Mouse (Mus musculus) macrophage (primary cell): ENCODE data around the gene 4930518I15Rik. TPM values are rescaled to one million over a fixed set of nuclear protein-coding genes. Genes with fewer than 3 reads are reported as not detected.
"Not testable (repeated sequence)": the region's sequence is repeated elsewhere in the genome, so short reads cannot be mapped to it uniquely, and the experiment has no call there.

Source experiments
- H3K27ac ChIP-seq: fragments of 350-480 bp; formaldehyde crosslinking; 2 replicates; pipeline ENCODE4 v1.9.0; 2021
- H3K36me3 ChIP-seq: fragments of 350-480 bp; formaldehyde crosslinking; 2 replicates; pipeline ENCODE4 v1.9.0; 2021; ENCODE audit errors: inconsistent target
- H3K4me3 ChIP-seq: fragments of 350-480 bp; formaldehyde crosslinking; 2 replicates; pipeline ENCODE4 v1.9.0; 2021; ENCODE audit errors: inconsistent target
- H3K79me2 ChIP-seq: fragments of 350-480 bp; formaldehyde crosslinking; 2 replicates; pipeline ENCODE4 v1.9.0; 2021; ENCODE audit errors: inconsistent target
- WGBS: methylation state at CpG from one replicate; pipeline ENCODE4 v1.1.7; 2026; ENCODE audit warnings: inconsistent platforms; ENCODE audit not compliant: missing documents; 5-methylcytosine and 5-hydroxymethylcytosine counted together
- polyA plus RNA-seq: library from polyadenylated mRNA; stranded (reverse); fragments of 250-400 nt; gene quantifications from 3 replicates; pipeline ENCODE4 v1.2.4, GENCODE M21; 2018; ENCODE audit warnings: inconsistent platforms
- total RNA-seq, 78 experiments: library from RNA; depleted of rRNA; stranded (reverse); fragments of 250-400 nt; gene quantifications; 1 replicate in 9 of 78; 2 replicates in 24 of 78; 3 replicates in 43 of 78; 4 replicates in 2 of 78; pipeline ENCODE4 v1.2.4; 2018; ENCODE audit warnings: inconsistent platforms in 56 of 78

4930518I15Rik gene
- 10 to 100 TPM in 19 of 26 experiments, 1 to 10 TPM in 6, under 1 TPM in 1; 0.94 to 55.6 (median 22.8) TPM for total RNA-seq (2018; cell fraction: chromatin; rRNA removed)
- 1 to 10 TPM in 5 of 26 experiments, under 1 TPM in 14, not detected in 7; 0.09 to 3.2 (median 0.66) TPM for total RNA-seq (2018; cell fraction: cytosol; rRNA removed)
- total RNA-seq (2018; cell fraction: nucleus; rRNA removed), result 10 to 100 TPM in 18 of 26 experiments, 1 to 10 TPM in 8; 1.6 to 43.0 (median 14.4) TPM
- 0.72 to 2.6 TPM (median 0.75 TPM) in 3 replicates for polyA plus RNA-seq

DNA sequence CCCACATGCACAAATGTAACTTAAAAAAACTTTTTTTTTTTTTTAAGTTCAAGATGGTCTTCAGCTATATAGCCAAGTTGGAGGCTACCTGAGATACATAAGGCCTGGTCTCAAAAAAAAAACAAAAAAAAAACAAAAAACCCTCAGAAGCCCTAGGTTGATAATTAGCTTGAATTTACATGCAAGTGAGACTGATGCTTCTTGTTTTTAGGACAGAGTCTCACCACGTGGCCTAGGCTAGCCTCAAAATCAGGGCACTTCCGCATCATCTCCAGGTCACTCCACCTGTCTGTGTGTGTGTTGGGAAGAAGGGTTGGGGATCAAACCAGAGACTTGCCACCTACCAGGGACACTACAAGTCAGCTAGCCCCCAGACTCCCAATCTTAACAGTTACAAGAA is at the start of gene 4930518I15Rik:
TSS of gene 4930518I15Rik (minus strand) at position 112 of the 400 bp plus-strand sequence.
- Histone ChIP-seq H3K79me2 (peaks cover 57% of the 10 kb centered on the region), H3K36me3 (0 out of 2 replicates have a peak, but pooled peaks cover 6% of the 10 kb centered on the region), H3K27ac (peak within 1 kb of the TSS; percentile 76), H3K4me3 (peak within 1 kb of the TSS; percentile 15; the same call in 1 of the 2 replicates)
- WGBS, result 68% methylated on average over 2 of the region's 2 CpGs

DNA sequence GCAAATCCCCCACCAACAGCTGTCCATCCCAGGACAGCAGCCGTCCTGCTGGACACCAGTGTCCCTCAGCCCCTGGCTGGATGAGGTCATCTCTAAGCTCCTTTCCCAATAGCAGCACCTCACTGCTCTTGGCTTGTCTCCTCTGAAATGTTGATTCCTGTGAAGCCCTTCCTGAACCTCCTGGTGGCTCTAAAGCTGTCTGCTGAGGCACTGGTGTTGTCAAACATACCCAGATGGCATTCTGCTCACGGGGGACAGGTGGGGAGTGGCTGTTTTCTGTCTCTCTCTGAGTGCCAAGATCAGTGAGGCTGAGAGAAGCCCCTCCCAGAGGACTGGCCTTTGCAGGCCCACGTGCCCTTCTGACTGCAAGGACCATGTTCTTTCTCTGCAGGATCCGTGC is 48.2 kb upstream of the 4930518I15Rik start:
- not testable (repeated sequence) for H3K27ac ChIP-seq, H3K36me3 ChIP-seq, H3K4me3 ChIP-seq, H3K79me2 ChIP-seq
- WGBS, result 74% methylated on average over 3 of the region's 4 CpGs

DNA sequence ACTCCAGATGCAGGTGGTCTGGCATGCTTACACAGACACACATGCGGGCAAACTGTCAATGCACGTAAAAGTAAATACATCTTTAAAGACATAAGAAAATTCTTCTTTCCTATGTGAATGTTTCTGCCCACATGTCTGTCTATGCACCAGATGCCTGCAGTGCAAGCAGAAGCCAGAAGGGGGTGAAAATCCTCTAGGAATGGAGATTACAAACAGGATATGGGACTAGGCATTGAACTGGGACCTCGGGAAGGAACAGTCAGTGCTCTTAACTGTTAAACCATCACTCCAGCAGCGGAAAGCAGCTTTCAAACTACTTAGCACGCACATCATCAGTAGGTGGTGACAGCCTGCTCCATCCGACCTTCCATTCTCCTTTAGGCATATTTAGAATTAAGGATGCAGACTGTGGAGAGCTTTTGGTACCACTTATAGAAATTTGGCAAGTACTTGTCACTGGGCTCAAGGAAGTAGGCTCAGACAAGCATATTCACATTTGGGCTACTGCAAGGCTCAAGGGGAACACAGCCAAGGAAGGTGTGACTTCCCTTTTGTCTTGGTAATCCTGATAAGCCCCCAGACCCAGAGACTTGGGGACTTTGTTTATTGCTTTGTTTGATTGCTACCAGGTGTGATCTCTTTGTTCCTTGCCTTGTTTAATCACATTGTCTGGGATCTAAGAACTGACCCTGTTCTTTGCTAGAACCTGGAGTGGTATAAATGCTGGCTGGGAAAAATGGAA is 47.4 kb upstream of the 4930518I15Rik start:
- no peak overlapping the region for H3K4me3 ChIP-seq
- 77% methylated on average over 6 of the region's 6 CpGs for WGBS

DNA sequence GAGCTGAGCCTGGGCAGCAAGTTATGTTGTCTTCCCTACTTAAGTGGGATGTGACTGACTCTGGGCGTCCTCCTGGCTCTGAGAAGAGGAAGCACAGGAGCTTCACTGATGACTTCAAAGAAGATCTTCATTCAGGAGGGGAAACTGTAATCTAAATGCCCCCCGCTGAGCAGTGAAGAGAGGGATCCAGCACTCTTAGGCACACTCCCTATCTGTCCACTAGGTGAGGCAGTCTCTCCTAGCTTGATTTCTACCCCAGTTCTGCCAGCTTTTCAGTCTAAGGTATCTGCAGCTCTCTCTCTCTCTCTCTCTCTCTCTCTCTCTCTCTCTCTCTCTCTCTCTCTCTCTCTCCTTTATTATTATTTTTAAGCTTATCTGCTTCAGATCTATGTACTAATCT is 45.6 kb upstream of the 4930518I15Rik start:
- H3K27ac ChIP-seq, result no peak overlapping the region
- H3K4me3 ChIP-seq, result no peak overlapping the region
- WGBS, result 54% methylated on average over 2 of the region's 2 CpGs
- H3K36me3 ChIP-seq, result no peaks in the 10 kb centered on the region
- no peaks in the 10 kb centered on the region for H3K79me2 ChIP-seq

More for the DNA sequence above, 47.4 kb upstream of the 4930518I15Rik start:
- Histone ChIP-seq H3K79me2 (no peaks in the 10 kb centered on the region), H3K27ac (no peak overlapping the region), H3K36me3 (no peaks in the 10 kb centered on the region)

DNA sequence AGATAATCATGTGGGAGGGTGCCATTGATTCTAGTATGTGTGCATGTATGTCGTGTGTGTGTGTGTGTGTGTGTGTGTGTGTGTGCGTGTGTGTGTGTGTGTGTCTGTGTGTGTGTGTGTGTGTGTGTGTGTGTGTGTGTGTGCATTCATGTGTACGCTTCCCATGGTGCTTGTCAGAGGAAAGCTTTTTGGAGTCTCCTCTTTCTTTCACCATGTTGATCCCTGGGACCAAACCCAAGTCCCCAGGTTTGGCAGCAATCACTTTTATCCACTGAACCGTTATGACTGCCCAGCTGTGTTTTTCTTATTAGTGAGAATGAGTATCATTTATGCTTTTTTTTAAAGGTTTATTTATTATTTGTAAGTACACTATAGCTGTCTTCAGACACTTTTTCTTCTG is 44.7 kb upstream of the 4930518I15Rik start:
- not testable (repeated sequence) for H3K79me2 ChIP-seq, H3K36me3 ChIP-seq, H3K27ac ChIP-seq, H3K4me3 ChIP-seq
- WGBS, result 80% methylated on average over 1 of the region's 4 CpGs

DNA sequence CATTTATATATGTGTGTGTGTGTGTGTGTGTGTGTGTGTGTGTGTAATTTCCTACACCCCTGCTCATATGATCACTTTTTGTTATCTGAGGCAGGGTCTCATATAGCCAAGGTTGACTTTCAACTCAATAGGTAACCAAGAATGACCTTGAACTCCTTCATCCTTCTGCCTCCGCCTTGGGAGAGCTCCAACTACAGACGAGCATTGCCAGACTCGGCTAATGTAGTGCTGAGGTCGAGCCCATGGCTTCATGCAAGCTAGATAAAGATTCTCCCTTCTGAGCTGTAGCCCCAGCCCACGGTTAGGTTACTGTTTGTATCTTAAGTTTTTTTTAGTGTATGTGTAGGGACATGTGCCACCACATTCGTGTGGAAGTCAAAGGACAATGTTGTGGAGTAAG is 44.1 kb upstream of the 4930518I15Rik start:
- 90% methylated on average over 6 of the region's 6 CpGs for WGBS
- H3K79me2 ChIP-seq, result no peaks in the 10 kb centered on the region
- no peaks in the 10 kb centered on the region for H3K36me3 ChIP-seq
- H3K4me3 ChIP-seq, result no peak overlapping the region
- H3K27ac ChIP-seq, result no peak overlapping the region

DNA sequence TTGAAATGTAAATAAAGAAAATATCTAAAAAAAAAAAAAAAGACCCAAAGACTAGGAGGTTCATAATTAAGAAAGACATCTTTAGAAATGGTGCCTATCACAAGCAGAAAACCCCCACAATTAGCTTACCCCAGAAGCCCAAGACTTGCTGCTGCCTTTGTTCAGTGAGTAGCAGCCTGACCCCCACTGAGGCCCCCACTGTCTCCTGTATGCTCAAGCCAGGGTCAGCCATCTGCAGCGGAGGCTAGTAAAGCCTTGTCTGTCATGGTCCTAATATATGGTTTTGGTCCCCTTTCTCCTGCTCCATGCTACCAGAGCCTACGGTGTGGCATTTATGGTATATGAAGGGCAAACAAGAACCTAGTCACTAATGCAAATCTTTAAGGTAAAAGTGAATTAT is 43.6 kb upstream of the 4930518I15Rik start:
- Histone ChIP-seq H3K36me3 (no peaks in the 10 kb centered on the region), H3K79me2 (no peaks in the 10 kb centered on the region), H3K27ac (no peak overlapping the region), H3K4me3 (no peak overlapping the region)
- 96% methylated on average over 2 of the region's 2 CpGs for WGBS

DNA sequence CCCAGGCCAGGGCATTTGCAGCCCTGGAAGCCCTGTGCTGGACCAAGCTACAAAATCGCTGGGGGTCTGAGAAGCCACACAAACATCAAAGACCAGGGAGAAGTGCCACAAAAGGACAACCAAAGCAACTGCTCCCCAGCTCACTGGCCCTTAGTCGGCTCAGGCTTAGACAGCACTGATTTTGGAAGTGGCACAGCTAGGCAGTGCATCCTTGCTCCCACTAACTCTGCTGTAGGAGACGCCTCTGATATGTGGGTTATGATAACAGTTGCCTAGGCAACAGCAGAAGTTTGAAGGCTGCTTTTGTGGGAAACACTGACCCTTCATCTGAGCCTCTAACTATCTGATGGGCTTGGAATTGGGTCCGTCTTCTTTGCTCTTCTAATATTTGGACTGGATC is 41.4 kb upstream of the 4930518I15Rik start:
- H3K4me3 ChIP-seq, result no peak overlapping the region
- WGBS, result 94% methylated on average over 4 of the region's 4 CpGs
- H3K79me2 ChIP-seq, result no peaks in the 10 kb centered on the region

DNA sequence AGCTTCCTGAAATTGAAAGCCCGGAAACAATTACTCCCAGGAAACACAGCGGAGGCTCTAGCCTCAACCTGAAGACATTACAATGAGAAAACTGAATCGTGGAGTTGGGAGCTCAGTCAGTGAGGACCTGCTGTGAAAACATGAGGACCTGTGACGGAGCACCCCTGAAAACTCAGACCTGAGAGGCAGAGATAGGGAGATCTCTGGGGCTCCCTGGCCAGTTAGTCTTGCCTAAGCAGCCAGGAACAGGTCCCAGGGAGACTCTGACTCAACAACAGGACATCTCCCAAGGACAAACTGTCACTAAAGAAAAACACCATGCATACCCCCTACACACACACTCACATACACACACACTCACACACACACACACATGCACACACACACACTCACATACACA is 40.6 kb upstream of the 4930518I15Rik start:
- Histone ChIP-seq H3K4me3 (no peak overlapping the region), H3K79me2 (no peaks in the 10 kb centered on the region), H3K27ac (no peak overlapping the region), H3K36me3 (no peaks in the 10 kb centered on the region)
- WGBS, result 61% methylated on average over 4 of the region's 4 CpGs

More for the DNA sequence above, 41.4 kb upstream of the 4930518I15Rik start:
- Histone ChIP-seq H3K27ac (no peak overlapping the region), H3K36me3 (no peaks in the 10 kb centered on the region)

DNA sequence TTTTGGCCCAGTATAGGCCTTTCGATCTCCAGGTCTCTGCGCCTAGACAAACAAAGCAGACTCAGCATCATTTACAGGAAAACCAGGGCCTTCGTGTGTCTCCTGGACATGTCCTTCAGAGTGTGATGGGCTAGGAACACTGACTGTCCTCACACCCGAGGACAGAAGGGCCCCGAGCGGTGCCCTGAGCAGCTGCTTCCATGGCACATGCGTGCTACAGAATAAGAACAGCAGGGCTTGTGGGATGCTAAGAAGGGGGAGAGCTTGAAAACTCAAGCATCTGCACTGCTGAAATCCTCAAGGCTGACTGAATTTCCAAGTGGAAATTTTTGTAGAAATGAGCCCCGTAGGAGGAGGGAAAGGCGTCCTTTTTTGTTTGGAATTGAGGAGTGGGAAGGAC is 39.3 kb upstream of the 4930518I15Rik start:
- Histone ChIP-seq H3K27ac (no peak overlapping the region), H3K79me2 (no peaks in the 10 kb centered on the region), H3K4me3 (no peak overlapping the region), H3K36me3 (no peaks in the 10 kb centered on the region)
- 93% methylated on average over 9 of the region's 9 CpGs for WGBS

DNA sequence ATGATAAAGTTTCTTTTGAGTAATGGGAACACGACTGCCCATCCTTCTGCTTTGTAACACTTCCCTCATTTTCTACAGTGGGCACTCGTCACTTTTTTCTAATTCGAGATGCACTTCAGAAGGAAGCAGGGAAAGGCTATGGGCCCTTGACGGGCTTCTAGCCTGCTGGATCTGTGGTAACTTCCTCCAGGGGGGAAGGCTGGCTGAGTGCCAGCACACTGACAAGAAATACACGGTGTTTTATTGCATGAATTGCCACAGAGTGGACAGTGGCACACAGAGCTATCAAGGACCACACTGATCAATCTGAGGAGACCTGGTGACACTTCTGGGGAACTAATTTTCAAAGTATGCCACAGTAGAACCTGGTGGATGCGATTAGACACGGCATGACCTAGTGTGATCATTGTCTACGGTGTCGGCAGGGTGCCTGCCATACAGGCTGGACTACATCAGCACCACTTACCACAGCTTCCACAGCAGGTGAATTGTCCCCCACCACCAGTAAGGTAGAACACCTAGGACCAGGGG is 38.7 kb upstream of the 4930518I15Rik start:
- Histone ChIP-seq H3K4me3 (no peak overlapping the region), H3K36me3 (no peaks in the 10 kb centered on the region), H3K79me2 (no peaks in the 10 kb centered on the region), H3K27ac (no peak overlapping the region)
- WGBS, result 47% methylated on average over 9 of the region's 9 CpGs

DNA sequence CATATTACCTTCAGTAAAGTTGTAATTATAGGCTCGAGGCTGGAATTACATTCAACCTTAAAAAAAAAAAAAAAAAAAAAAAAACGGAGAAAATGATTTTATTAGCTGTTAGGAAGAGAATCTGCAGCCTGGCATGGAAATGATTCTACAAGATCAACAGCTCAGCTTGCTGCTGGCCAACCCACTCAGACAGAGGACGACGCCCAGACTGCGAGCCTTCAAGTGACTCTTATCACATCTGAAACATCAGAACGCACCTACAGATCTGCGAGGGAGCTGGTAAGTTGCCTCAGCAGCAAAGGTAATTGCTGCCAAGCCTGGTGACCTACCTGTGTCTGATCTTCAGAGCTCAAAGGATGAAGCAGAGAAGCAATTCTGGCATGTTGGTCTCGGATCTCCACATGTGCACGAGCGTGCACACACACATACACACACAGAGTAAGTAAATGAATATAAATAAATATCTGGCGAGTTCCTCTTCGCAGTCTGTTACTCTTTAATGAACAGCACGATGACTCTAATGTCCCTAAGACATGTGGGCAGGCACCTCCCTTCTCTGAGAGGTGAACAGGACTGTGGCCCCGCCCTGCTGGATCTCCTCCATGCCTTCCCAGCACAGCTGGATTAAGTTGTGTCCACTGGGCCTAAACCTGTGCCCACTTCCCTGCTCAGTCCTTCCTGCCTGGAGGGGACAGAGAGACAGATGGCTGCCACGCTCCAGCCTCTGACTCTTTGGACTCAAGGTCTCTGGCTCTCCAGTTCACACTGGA is 36.9 kb upstream of the 4930518I15Rik start:
- Histone ChIP-seq H3K27ac (no peak overlapping the region), H3K4me3 (no peak overlapping the region), H3K36me3 (no peaks in the 10 kb centered on the region), H3K79me2 (no peaks in the 10 kb centered on the region)
- 88% methylated on average over 15 of the region's 15 CpGs for WGBS

DNA sequence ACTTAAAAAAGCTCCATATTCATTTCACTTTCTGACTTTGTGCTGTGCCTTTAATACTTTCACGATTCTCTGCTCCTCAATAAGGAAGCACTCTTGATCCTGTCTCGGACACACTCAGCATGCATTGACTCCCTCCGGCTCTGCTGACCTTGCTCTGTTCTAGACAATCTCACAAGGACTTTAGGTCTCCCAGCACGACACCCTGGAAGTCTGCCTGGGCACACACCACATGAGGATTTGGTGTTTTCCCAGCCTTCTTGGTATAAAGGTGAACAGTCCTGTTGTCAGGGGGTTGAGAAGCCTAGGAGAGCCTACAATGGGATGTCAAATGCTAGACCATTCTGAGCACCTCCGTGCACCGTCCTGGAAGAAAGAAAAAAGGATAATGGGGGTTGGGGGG is 35.1 kb upstream of the 4930518I15Rik start:
- Histone ChIP-seq H3K27ac (no peak overlapping the region), H3K79me2 (no peaks in the 10 kb centered on the region), H3K4me3 (no peak overlapping the region), H3K36me3 (no peaks in the 10 kb centered on the region)
- WGBS, result 94% methylated on average over 6 of the region's 6 CpGs

DNA sequence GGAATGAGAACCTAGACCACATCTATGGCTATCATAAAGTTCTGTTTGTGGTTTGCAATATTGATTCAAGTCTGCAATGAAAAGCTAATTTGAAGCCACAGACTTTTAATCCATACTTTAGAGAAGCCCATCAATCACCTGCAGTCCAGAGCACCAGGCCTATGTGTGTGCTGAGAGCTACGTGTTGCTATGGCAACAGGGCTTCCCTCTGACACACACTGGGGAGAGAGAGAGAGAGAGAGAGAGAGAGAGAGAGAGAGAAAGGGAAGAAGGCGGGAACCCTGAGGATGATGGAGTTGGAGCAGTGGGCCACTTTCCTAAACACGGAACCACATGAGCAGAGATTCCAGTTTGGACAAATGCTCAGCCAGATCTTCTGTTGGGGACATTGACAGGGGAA is 34.5 kb upstream of the 4930518I15Rik start:
- WGBS, result 80% methylated on average over 3 of the region's 3 CpGs
- no peak overlapping the region for H3K27ac ChIP-seq
- no peaks in the 10 kb centered on the region for H3K79me2 ChIP-seq
- no peaks in the 10 kb centered on the region for H3K36me3 ChIP-seq
- no peak overlapping the region for H3K4me3 ChIP-seq

DNA sequence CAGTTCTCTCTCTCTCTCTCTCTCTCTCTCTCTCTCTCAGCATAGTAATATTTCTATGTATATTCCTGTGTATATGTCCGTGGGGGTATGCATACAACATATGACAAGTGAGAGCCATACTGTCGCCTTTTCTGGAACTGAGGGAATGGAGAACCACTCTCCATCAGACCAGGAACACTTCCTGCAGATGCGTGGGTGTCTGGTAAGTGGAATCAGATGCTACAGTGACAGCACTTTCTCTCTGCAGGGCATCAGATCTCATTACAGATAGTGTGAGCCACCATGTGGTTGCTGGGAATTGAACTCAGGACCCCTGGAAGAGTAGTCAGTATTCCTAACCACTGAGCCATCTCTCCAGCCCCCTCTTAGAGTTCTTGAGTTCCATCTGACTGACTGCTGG is 30.7 kb upstream of the 4930518I15Rik start:
- WGBS, result 82% methylated on average over 3 of the region's 3 CpGs
- Histone ChIP-seq H3K36me3 (no peaks in the 10 kb centered on the region), H3K4me3 (no peak overlapping the region), H3K27ac (no peak overlapping the region), H3K79me2 (no peaks in the 10 kb centered on the region)
